Mouse (Mus musculus) bone marrow, adult 2 months (tissue): ENCODE results near the gene Cd320.
"Not testable (repeated sequence)": the region's sequence is repeated elsewhere in the genome, so short reads cannot be mapped to it uniquely, and the experiment has no call there.

Source experiments
- CTCF ChIP-seq: fragments of 200-500 bp; IDR thresholded peaks from 2 replicates; pipeline ENCODE4 v1.5.1; 2011; ENCODE audit warnings: low read length, control low read depth; ENCODE audit not compliant: control insufficient read depth, insufficient read depth
- POLR2A ChIP-seq: fragments of 200-500 bp; IDR thresholded peaks from 2 replicates; pipeline ENCODE4 v1.6.1; 2011; ENCODE audit warnings: low read depth, mild to moderate bottlenecking, control low read depth, low read length, borderline replicate concordance; ENCODE audit not compliant: control insufficient read depth

GRCm38 (mm10) chr17:33888230-33888629, 45.3 kb downstream of the Cd320 start:
- TF ChIP-seq CTCF, POLR2A: not testable (repeated sequence)
